Mouse (Mus musculus) layer of hippocampus, postnatal 25 days (tissue): ENCODE measurements around the gene Clnk. TPM values are rescaled to one million over a fixed set of nuclear protein-coding genes. Genes with fewer than 3 reads are reported as not detected.
"Not testable (repeated sequence)": the region's sequence is repeated elsewhere in the genome, so short reads cannot be mapped to it uniquely, and the experiment has no call there.

ENCODE experiments used
- DNase-seq, 2 experiments: peaks; one replicate each; pipeline ENCODE4 v3.0.0; 2022; ENCODE audit warnings: mixed read lengths in 2 of 2, low spot score in 1 of 2; ENCODE audit errors: extremely low spot score in 1 of 2
- total RNA-seq, 2 experiments: library from RNA; stranded (reverse); gene quantifications; 2 replicates each; pipeline ENCODE4 v1.2.3; 2021

Clnk gene
- total RNA-seq, result not detected

- no peak for DNase-seq
Observed at GRCm38 (mm10) chr5:38876622-38877021, at the start of gene Clnk. TSS of gene Clnk (minus strand) at chr5:38876812.

- no peak for DNase-seq
Observed at GRCm38 (mm10) chr5:38905271-38905670, 28.7 kb upstream of the Clnk start.

GRCm38 (mm10) chr5:38904528-38905044 lies 28.0 kb upstream of the Clnk start:
- no peak for DNase-seq

DNA sequence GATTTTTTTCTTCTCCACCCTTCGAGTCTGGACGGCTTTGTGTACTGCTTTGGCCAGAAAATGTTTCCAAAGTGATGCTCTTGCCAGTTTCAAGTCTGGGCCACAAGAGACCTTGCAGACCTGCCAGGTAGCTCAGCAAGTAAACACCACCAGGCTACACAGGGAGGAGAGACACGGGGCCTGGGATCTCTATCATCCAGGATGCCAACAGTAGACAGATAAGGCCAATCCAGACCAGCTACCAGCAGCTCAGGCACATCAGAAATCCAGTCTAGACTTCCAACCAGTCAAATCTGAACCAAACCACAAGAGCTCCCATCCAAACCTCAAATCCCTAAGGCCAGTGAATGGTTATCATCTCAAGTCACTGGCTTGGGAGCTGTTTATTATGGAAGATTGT lies 26.3 kb upstream of the Clnk start:
- no peak for DNase-seq

DNA sequence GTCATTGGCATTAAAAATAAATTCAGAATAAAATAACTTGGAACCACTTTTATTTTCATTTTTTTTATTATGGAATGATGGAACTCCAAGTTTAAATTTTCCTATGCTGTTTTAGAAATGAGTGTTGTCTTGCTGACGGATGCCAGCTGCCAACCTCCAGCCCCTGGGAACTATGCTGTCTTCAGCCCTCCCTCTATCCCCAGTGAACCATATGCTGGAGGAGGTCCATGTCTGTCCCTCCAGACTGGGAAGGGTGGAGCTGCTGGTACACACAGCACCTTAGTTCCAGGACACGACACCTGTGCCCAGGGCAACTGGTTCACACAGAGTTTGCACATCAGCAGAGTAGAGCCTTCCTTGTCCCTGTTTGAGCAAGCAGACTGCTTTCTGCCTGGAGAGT lies 22.4 kb upstream of the Clnk start:
- no peak for DNase-seq

DNA sequence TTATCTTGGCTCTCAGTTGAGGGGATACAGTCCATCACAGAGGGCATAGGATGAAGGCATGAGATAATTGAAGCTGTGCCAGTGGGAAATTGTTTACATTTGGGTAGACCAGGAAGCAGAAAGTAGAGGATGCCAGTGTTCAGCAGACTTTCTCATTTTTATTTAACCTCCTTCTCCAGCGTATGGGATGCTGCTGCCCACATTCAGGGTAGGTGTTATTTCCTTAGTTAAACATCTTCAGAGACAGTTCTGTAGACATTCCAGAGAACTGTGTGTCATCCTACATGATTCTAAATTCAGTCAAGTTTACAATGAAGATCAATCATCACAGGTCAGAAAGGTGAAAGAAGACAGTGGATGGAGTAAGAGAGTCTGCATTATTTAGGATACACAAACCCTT lies 12.0 kb upstream of the Clnk start:
- DNase-seq, result no peak

- DNase-seq, result no peak
Observed at GRCm38 (mm10) chr5:38886623-38887275, 10.1 kb upstream of the Clnk start.

DNA sequence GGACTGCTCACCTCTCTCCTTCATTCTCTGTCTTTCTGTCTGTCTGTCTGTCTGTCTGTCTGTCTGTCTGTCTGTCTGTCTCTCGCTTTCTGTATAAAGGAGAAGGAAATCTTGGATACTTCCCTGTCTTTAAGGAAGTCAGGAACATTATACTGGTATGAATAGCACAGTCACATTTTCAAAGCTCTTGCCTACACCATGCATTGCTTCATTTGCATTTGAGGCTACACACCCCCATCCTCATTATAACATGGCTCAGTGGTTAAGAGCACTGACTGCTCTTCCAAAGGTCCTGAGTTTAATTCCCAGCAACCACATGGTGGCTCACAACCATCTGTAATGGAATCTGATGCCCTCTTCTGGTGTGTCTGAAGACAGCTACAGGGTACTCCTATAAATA lies 6.0 kb upstream of the Clnk start:
- DNase-seq, result not testable (repeated sequence)

- no peak for DNase-seq
Observed at GRCm38 (mm10) chr5:38881728-38882620, 5.4 kb upstream of the Clnk start.

- no peak for DNase-seq
Observed at GRCm38 (mm10) chr5:38881416-38881727, 4.8 kb upstream of the Clnk start.

DNA sequence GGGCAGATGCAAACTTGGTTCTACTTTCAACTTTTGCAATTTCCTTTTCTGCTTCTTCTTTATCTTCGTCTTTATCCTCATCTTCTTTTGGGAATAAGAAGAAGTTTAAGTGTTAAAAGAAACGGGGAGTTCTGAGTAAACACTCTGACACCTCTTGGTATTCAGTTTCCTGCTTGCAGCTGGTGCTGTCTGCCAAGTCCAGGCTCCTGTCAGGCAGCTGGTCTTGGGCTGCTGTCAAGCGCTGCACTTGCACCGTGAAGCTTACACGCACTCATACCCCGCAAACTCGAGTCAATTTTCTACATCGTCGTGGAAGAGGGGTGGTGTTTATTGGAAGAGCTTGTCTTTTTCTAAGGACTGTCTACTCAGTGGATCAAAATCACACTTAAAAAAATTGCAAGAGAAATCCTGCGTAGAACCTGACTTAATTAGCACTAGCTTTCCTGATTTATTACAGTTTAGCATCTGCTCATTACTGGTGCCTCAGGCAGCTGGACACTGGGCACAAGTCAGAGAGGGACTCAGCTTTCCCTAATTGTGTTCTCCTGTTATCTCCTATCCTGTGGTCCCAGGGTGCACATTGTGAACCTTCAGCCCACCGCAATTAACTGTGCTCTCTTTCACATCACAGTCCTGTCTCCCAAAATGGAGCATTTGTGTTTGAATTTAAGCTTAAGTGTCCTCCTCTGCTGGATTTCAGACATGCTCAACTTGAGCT lies 3.5 kb upstream of the Clnk start:
- DNase-seq, result no peak

DNA sequence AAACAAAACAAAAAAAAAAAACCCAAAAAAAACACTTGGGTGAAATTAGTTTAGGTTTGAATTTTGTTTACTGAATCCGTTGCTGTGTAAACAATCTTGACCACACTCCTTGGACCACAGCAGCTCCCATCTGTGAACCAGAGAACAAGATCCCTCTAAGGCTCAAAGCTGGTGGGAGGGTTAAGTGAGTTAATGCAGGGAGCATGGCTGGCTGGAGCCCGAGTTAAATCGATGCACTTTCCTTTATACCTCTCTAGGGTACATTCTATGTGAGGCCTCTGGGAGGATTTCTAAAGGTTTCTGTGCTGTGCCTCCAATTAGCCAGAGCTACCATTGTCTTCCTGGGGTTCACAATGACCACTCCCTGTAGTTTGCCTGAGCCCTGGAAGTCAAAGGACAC lies 1.2 kb downstream of the Clnk start:
- DNase-seq, result no peak

- no peak for DNase-seq
Observed at GRCm38 (mm10) chr5:38874931-38875330, 1.7 kb downstream of the Clnk start.

- DNase-seq, result no peak
Observed at GRCm38 (mm10) chr5:38872906-38873305, 3.7 kb downstream of the Clnk start.

- DNase-seq, result no peak
Observed at GRCm38 (mm10) chr5:38871591-38871990, 5.0 kb downstream of the Clnk start.

- DNase-seq, result no peak
Observed at GRCm38 (mm10) chr5:38870485-38870884, 6.1 kb downstream of the Clnk start.

DNA sequence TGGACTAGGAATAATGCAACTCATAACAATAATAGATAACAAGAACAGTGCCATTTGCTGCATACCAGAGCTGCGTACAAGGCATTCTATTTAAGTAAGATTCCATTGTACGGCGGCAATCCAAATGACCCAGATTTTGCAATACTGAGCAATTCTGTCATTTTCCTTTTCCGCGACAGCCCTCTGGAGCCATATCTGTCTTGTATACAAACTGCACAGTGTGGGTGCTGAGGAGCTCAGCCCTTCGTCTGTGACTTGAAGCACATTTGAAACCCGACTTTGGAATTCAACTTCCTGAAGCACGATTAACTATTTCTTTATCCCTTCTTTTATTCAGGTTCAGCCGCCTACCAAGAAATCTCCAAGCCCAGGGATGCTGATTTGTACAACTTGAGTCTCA lies 6.6 kb downstream of the Clnk start:
- no peak for DNase-seq

GRCm38 (mm10) chr5:38864624-38865023 lies 12.0 kb downstream of the Clnk start:
- no peak for DNase-seq

GRCm38 (mm10) chr5:38863029-38863428 lies 13.6 kb downstream of the Clnk start:
- no peak for DNase-seq

- DNase-seq, result peak in 1 of 2 experiments; percentile 12
Observed at GRCm38 (mm10) chr5:38862288-38862985, 14.2 kb downstream of the Clnk start.
